Mouse (Mus musculus) erythroblast, embryonic 14.5 days (primary cell): ENCODE results near the gene Tenm2. TPM values are rescaled to one million over a fixed set of nuclear protein-coding genes. Genes with fewer than 3 reads are reported as not detected.

Source experiments
- H3K27me3 ChIP-seq: 2 replicates; pipeline ENCODE4 v1.6.1; 2012; ENCODE audit warnings: inconsistent platforms; ENCODE audit not compliant: control insufficient read depth
- H3K36me3 ChIP-seq: 2 replicates; pipeline ENCODE4 v1.6.1; 2012; ENCODE audit warnings: mild to moderate bottlenecking, inconsistent platforms; ENCODE audit not compliant: control insufficient read depth
- H3K4me1 ChIP-seq: 2 replicates; pipeline ENCODE4 v1.6.1; 2012; ENCODE audit warnings: inconsistent platforms; ENCODE audit not compliant: control insufficient read depth
- H3K4me3 ChIP-seq: replicated peaks from 2 replicates; pipeline ENCODE3; 2012; ENCODE audit warnings: moderate library complexity, mild to moderate bottlenecking, inconsistent platforms
- H3K9me3 ChIP-seq: 2 replicates; pipeline ENCODE4 v1.6.1; 2012; ENCODE audit warnings: low read length, inconsistent platforms, mixed read lengths; ENCODE audit not compliant: control insufficient read depth
- GATA1 ChIP-seq: IDR thresholded peaks from 2 replicates; pipeline ENCODE4 v1.6.1; 2012; ENCODE audit warnings: low read length, inconsistent platforms, mixed read lengths
- TAL1 ChIP-seq: IDR thresholded peaks from 3 replicates; pipeline ENCODE4 v1.6.1; 2012; ENCODE audit warnings: low read length, inconsistent platforms, mixed read lengths
- polyA plus RNA-seq: library from polyadenylated mRNA; stranded (reverse); fragments of >175 nt; gene quantifications from 2 replicates; pipeline ENCODE4 v1.2.3, GENCODE M21; 2012

The Tenm2 gene
- polyA plus RNA-seq, 1 experiment: under 0.01 TPM

DNA sequence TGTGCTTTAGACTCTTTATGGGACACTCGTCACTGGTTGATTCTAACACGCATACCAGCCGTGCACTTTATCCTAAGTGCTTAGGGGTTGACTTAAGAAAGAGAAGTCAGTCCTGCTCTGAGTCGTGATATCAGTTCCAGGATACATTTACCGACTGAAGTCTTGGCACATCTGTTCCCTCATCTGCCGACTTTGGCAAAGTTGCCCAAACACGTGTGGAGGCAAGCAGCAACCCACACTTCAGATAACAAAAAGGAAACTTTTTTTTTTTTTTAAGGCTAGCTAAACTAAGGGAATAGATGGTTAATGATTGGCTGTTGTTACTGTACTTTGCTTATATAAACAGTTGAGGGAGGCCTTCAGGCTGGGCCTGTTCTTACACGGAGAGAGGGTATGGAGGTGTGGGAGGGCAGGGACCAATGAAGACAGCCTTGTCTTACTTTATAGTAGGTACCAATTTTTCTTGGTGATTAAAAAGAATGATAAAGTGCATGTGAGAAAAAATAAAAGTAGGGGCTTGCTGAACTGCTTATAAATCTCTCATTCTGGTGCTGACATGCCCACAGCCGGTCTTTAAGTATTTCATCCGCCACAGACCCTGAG, 930.3 kb downstream of the Tenm2 start:
- Histone ChIP-seq H3K4me1 (no peaks in the 10 kb centered on the region), H3K36me3 (no peaks in the 10 kb centered on the region), H3K4me3 (no peak overlapping the region), H3K9me3 (peaks cover 10% of the 10 kb centered on the region; the same call in 1 of the 2 replicates), H3K27me3 (no peaks in the 10 kb centered on the region)
- TF ChIP-seq TAL1 (no peak), GATA1 (no peak)

DNA sequence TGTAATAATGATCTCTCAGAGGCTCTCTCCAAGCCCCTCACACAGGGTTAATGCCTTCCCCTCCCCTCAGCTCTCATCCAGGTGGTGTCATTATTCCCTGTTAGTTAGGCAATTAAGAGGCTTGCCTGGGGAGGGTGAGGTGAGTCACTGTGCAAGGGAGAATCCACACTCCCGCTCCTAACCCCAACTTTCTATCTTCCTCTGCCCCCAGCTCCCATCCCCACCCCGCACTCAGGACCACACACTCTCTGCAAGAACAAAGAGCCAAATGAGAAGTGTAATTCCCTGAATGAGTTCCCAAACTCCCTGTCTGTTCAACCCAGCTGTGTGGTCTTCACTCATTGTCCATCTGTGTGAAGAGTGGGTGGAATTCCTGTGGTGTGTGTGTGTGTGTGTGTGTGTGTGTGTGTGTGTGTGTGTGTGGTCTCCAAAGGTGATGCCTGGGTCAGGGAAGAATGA, 932.8 kb downstream of the Tenm2 start:
- H3K9me3 ChIP-seq: peaks cover 10% of the 10 kb centered on the region; the same call in 1 of the 2 replicates

DNA sequence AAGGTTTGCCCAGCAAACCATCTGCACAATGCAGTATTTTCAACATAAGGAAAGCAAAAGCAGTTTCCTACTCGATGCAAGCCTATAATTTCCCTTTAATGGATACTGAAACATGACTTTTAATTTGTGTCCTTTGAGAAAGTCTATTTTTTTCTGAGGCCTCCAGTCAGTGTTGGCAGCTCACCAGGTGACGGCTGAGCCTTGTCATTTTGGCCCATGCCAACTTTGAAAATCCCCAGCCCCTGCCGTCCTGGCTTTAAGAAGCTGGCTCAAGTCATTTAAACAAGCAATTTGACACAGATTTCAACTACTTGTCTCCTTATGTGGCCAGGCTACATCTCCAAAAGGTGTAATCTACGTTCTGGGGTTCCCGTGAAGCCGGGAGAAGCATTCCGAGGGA, 933.7 kb downstream of the Tenm2 start:
- TF ChIP-seq GATA1: no peak
- no peak for TF ChIP-seq TAL1

More for the DNA sequence above, 932.8 kb downstream of the Tenm2 start:
- Histone ChIP-seq H3K27me3 (no peaks in the 10 kb centered on the region), H3K4me1 (no peaks in the 10 kb centered on the region), H3K36me3 (no peaks in the 10 kb centered on the region), H3K4me3 (no peak overlapping the region)
- no peak for TF ChIP-seq TAL1
- TF ChIP-seq GATA1: no peak

DNA sequence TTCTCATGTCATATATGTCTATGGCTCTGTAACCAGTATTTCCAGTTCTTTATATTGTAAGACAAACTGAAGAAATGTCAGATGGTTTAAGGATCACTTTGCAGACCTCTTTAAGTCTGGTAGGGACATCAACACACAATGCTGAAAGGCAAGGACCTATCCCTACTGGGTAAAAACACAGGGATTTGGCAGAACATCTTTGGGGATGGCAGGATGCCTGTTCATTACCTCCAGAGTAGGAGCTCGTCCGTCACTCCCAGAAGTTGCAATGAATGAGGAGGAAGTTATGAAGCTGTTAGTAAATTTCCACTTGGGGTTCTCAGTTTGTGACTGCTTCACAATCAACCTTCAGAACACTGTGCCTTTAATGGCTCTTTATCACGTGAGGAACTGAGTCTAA, 939.2 kb downstream of the Tenm2 start:
- Histone ChIP-seq H3K4me1 (no peaks in the 10 kb centered on the region), H3K36me3 (no peaks in the 10 kb centered on the region), H3K27me3 (no peaks in the 10 kb centered on the region), H3K9me3 (no peaks in the 10 kb centered on the region), H3K4me3 (no peak overlapping the region)
- no peak for TF ChIP-seq TAL1
- TF ChIP-seq GATA1: no peak

More for the DNA sequence above, 933.7 kb downstream of the Tenm2 start:
- no peaks in the 10 kb centered on the region for H3K27me3 ChIP-seq
- H3K4me3 ChIP-seq: no peak overlapping the region
- H3K36me3 ChIP-seq: no peaks in the 10 kb centered on the region
- H3K9me3 ChIP-seq: peaks cover 6% of the 10 kb centered on the region; the same call in 1 of the 2 replicates
- no peaks in the 10 kb centered on the region for H3K4me1 ChIP-seq

DNA sequence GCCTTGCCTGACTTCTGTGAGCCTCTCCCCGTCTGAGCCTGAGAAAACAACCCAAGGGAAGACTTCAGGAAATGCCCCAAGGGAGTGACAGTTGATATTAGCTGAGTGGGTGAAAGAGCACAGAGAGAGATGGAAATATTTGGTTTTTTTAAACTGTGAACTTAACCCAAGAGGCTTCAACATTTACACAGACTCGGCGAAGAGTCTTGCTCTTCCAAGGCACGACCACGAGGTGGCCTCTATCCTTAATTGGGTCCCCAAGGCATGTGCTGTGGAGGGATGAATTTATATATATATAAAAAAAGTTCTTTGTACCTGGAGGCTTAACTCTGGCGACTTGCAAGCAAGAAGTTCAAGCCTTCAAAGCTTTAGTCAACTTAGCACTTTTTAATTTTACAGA, 943.6 kb downstream of the Tenm2 start:
- no peaks in the 10 kb centered on the region for H3K9me3 ChIP-seq
- TF ChIP-seq TAL1: no peak
- TF ChIP-seq GATA1: no peak
- H3K36me3 ChIP-seq: no peaks in the 10 kb centered on the region
- H3K4me3 ChIP-seq: no peak overlapping the region
- H3K27me3 ChIP-seq: no peaks in the 10 kb centered on the region
- H3K4me1 ChIP-seq: no peaks in the 10 kb centered on the region

DNA sequence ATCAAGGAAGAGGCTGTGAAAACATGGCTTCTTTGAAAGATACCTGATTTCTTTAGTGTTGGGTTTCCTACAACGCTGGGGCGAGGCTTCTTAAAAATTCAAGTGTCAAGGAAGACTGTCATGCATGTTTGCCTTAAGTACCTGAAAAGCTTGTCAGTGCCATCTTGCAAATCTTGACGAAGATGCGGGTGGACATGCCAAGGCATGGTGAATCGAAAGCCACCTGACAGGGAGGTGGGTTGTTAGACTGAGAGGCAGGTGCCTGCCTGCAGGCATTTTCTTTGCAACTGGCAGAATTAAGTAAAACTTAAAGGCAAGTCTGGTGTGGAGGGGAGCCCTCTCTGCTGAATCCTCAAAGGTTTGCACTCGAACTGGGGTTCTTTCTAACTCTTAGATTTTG, 949.5 kb downstream of the Tenm2 start:
- Histone ChIP-seq H3K4me1 (peaks cover 2% of the 10 kb centered on the region; the same call in 1 of the 2 replicates), H3K27me3 (no peaks in the 10 kb centered on the region), H3K36me3 (no peaks in the 10 kb centered on the region), H3K4me3 (no peak overlapping the region), H3K9me3 (no peaks in the 10 kb centered on the region)
- TF ChIP-seq GATA1 (no peak), TAL1 (no peak)

DNA sequence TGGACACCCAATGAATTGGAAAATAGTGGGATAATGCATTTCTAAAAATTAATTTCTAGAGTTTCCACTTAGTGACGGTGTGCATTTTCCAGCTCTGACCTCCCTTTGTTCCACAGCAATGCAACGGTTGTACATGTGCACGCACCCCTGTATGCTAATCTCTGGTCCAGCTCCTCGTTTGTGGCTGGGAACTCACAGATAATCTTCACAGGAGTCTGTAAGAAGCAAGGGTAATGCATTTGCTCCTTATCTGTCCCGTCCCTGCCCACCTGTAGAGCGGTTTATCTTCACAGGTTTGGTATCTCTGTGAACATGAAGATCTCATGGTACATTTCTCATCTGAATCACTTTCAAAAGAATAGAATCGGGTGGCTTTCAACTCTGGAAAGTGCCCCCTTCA, 955.2 kb downstream of the Tenm2 start:
- Histone ChIP-seq H3K36me3 (no peaks in the 10 kb centered on the region), H3K27me3 (no peaks in the 10 kb centered on the region), H3K4me1 (peaks cover 11% of the 10 kb centered on the region), H3K4me3 (no peak overlapping the region), H3K9me3 (peaks cover 2% of the 10 kb centered on the region; the same call in 1 of the 2 replicates)
- no peak for TF ChIP-seq TAL1
- no peak for TF ChIP-seq GATA1

DNA sequence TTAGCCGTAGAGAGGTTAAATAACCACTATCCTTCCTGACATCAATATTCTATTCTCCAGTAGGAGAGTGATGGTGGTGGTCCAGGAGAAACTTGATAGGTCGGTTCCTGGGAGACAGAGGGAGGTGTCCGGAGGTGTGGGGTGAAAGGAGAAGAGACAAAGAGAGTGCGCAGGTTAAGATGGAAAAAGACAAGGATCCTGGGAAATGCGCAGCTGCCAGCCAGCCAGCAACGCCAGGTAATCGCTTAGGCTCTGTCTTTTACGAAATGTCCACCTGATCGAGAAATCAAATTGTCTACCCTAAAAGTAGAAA, 957.9 kb downstream of the Tenm2 start:
- Histone ChIP-seq H3K36me3 (no peaks in the 10 kb centered on the region), H3K9me3 (peaks cover 2% of the 10 kb centered on the region; the same call in 1 of the 2 replicates), H3K27me3 (no peaks in the 10 kb centered on the region), H3K4me1 (peaks cover 11% of the 10 kb centered on the region), H3K4me3 (no peak overlapping the region)
- TF ChIP-seq GATA1 (no peak), TAL1 (no peak)

DNA sequence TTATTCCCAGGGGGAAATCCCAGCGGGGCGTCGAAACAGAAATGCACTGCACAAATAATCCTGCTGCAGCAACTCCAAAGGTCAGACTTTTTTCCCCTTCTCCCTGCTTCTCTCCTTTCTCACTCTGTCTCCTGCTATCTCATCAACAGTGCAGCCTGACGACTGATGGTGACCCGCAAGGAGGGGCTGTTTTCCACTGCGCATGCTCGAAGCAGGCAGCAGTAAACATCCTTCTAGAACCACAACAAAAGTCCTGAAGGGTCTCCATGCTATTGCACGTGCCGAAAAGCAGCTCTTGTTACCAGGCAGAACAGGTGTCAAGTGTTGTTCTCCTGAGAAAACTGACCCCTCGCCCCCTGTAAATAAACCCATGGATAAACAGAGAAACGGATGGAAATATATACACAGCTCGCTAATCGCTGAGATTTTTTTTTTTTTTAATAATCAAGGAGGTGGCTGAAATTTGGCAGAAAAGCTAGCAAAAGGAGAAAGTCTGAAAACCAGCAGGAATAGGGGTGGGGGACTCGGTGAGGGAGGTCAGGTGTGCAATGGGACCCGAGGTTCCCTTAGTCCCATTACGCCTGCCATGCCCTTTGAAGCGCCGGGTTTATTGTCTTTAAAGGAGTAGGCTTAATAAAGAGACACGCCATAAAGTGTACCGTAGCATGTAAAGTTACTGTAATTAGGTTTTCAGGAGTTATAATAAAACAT, 958.4 kb downstream of the Tenm2 start:
- H3K4me1 ChIP-seq: peaks cover 11% of the 10 kb centered on the region
- peaks cover 2% of the 10 kb centered on the region; the same call in 1 of the 2 replicates for H3K9me3 ChIP-seq
- H3K4me3 ChIP-seq: no peak overlapping the region
- no peaks in the 10 kb centered on the region for H3K27me3 ChIP-seq
- no peak for TF ChIP-seq TAL1
- no peak for TF ChIP-seq GATA1
- no peaks in the 10 kb centered on the region for H3K36me3 ChIP-seq
